Mouse (Mus musculus) stomach, postnatal 0 days (tissue): Measurements from ENCODE around the gene March2. TPM values are rescaled to one million over a fixed set of nuclear protein-coding genes. Genes with fewer than 3 reads are reported as not detected.

ENCODE experiments used
- ATAC-seq: fragments of 200-750 bp; cut with Nextera tagmentation; 2 replicates; pipeline ENCODE4 v1.8.0; 2017; ENCODE audit not compliant: low FRiP score, low TSS enrichment
- DNase-seq: peaks from one replicate; pipeline ENCODE4 v3.0.0-alpha.2; 2016; ENCODE audit warnings: low spot score
- H3K27ac ChIP-seq: fragments of 300-500 bp; sonication (generic); replicated peaks from 2 replicates; pipeline ENCODE4 v1.5.1; 2014; ENCODE audit warnings: mild to moderate bottlenecking, control low read depth
- H3K27me3 ChIP-seq: fragments of 300-500 bp; sonication (generic); 2 replicates; pipeline ENCODE4 v1.6.1; 2014; ENCODE audit warnings: low read length; ENCODE audit not compliant: control insufficient read depth, insufficient read depth
- H3K36me3 ChIP-seq: fragments of 300-500 bp; sonication (generic); 2 replicates; pipeline ENCODE4 v1.6.1; 2014; ENCODE audit warnings: low read length, mixed read lengths; ENCODE audit not compliant: control insufficient read depth, insufficient read depth
- H3K4me1 ChIP-seq: fragments of 300-500 bp; sonication (generic); replicated peaks from 2 replicates; pipeline ENCODE4 v1.6.1; 2014; ENCODE audit warnings: antibody characterized with exemption; ENCODE audit not compliant: control insufficient read depth, insufficient read depth
- H3K4me2 ChIP-seq: fragments of 300-500 bp; sonication (generic); replicated peaks from 2 replicates; pipeline ENCODE4 v1.6.1; 2014; ENCODE audit warnings: low read depth, mild to moderate bottlenecking, control low read depth, moderate library complexity
- H3K4me3 ChIP-seq: fragments of 300-500 bp; sonication (generic); 2 replicates; pipeline ENCODE4 v1.5.1; 2014; ENCODE audit warnings: low read depth, low read length, control low read depth
- H3K9ac ChIP-seq: fragments of 300-500 bp; sonication (generic); 2 replicates; pipeline ENCODE4 v1.6.1; 2014; ENCODE audit warnings: mild to moderate bottlenecking, low read length, control low read depth, mixed read lengths
- H3K9me3 ChIP-seq: fragments of 300-500 bp; sonication (generic); 2 replicates; pipeline ENCODE4 v1.6.1; 2016; ENCODE audit warnings: low read length; ENCODE audit not compliant: control insufficient read depth
- CTCF ChIP-seq: IDR thresholded peaks from 2 replicates; pipeline ENCODE4 v1.5.1; 2016; ENCODE audit warnings: antibody characterized with exemption, low read depth, mild to moderate bottlenecking, moderate library complexity
- EP300 ChIP-seq: optimal IDR thresholded peaks from 2 replicates; pipeline ENCODE3; 2016; ENCODE audit warnings: antibody characterized with exemption
- WGBS: fragments of 180-500 bp; shearing (Covaris S2); extraction: QIAGEN DNeasy Blood & Tissue Kit; methylation state at CpG from one replicate; pipeline ENCODE4 v1.1.7; 2014; 5-methylcytosine and 5-hydroxymethylcytosine counted together
- polyA plus RNA-seq: library from polyadenylated mRNA; unstranded; fragments of >200 nt; fragmentation: Nextera tagmentation; extraction: Ambion mirVana; gene quantifications from 2 replicates; pipeline ENCODE4 v1.2.1, GENCODE M21; 2015

The March2 gene
- polyA plus RNA-seq, result 51.1 and 54.6 TPM in 2 replicates

DNA sequence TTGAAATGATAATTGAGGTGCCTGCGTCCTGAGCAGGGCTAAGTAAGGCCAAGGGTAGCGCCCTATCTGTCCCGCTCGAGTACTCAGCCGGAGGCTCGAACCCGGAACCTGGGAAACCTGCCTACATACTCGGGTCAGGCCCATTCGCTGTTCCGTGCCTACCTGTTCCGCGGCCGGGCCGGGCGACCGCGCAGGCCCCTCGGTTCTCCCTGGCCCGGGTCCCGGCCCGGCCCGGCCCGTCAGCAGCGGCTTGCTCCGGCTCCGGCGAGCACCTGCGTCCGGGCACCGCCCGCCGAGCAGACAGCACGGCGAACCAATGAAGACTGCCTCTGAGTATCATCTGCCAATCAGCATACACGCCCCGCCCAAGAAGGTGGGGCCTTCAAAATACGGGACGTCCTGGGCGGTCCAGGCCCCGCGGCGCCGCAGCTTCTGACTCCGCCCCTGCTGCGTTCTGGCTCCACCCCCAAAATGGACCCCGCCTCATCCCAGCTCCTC is at the start of gene March2:
TSS of gene March2 (minus strand) at position 287 of the 498 bp plus-strand sequence.
- peak; percentile 99 for DNase-seq
- Histone ChIP-seq H3K9ac (peak within 1 kb of the TSS; percentile 68), H3K4me1 (no peaks in the 10 kb centered on the region), H3K27me3 (no peaks in the 10 kb centered on the region), H3K4me2 (peak within 1 kb of the TSS; percentile 79), H3K4me3 (peak within 1 kb of the TSS; percentile 60), H3K9me3 (no peaks in the 10 kb centered on the region), H3K36me3 (no peaks in the 10 kb centered on the region), H3K27ac (peak within 1 kb of the TSS; percentile 19; the same call in 1 of the 2 replicates)
- TF ChIP-seq EP300 (no peak), CTCF (no peak)
- ATAC-seq, result peak; percentile 100
- 0% methylated on average over 46 of the region's 46 CpGs for WGBS

DNA sequence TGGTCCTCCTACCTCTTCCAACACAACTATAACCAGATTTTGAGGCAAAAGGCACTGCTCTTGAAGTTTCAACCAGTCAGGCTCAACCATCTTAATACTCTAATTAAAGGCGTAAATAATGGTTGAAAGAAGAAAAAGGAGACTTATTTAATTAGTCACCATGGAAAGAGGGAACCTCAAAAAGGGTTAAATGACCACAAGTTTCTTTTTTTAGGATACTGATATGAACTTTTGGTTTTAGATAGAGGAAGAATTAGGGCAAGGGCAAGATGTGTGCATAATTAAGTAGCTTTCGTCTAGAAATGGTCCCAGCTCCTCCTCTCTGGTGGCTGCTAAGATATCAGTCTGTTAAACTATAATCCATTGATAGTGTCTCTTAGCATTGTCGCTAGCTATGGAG is 47.9 kb upstream of the March2 start:
- H3K9ac ChIP-seq, result no peak overlapping the region
- TF ChIP-seq EP300 (no peak), CTCF (no peak)
- no peaks in the 10 kb centered on the region for H3K27me3 ChIP-seq
- H3K4me3 ChIP-seq, result no peak overlapping the region
- WGBS, result 64% methylated on average over 3 of the region's 3 CpGs
- DNase-seq (no peak), ATAC-seq (no peak)
- no peaks in the 10 kb centered on the region for H3K9me3 ChIP-seq
- H3K27ac ChIP-seq, result no peak overlapping the region
- H3K4me1 ChIP-seq, result no peaks in the 10 kb centered on the region
- no peaks in the 10 kb centered on the region for H3K36me3 ChIP-seq
- no peak overlapping the region for H3K4me2 ChIP-seq

DNA sequence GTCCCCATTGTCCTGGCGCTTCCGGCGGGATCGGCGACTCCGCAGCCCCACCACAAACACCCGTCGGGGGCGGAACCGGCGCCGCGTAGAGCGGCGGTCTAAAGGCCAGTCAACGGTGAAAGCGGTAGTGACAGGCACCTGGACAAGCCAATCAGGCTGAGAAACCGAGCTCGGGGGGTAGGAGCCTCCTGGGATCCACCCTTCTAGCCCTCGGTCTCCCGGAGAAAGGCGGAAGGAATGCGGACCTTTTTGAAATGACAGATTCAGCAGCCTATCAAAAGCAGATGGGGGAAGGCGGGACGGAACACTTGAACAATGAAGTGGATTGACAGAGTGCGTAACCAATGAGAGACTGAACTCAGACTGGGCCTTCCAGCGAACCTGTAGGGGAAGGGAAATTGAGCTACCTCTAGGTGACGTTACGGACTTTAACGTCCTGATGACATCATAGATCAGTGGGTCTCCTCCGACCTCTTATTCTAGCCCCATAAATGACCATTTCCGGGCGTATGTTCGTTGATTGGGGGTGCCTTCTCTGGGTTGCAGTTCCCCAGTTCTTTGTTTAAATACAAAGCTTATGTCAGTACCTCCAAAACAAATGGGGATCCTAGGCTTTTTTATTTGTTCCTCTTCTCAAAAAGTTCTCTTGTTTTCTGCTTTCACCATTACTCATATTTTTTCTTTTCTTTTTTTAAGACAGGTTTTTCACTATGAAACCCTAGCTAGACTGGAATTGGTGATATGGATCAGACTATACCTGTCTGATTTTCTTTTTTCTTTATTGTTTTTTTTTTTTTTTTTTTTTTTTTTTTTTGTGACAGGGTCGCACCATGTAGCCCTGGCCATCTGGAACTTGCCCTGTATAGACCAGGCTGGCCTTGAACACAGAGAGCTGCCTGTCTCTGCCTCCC is 42.0 kb upstream of the March2 start, which contains the start of gene Rab11b:
TSS of gene Rab11b (minus strand) at position 276 of the 911 bp plus-strand sequence.
- ATAC-seq, result peak; percentile 98
- 3% methylated on average over 34 of the region's 35 CpGs for WGBS

DNA sequence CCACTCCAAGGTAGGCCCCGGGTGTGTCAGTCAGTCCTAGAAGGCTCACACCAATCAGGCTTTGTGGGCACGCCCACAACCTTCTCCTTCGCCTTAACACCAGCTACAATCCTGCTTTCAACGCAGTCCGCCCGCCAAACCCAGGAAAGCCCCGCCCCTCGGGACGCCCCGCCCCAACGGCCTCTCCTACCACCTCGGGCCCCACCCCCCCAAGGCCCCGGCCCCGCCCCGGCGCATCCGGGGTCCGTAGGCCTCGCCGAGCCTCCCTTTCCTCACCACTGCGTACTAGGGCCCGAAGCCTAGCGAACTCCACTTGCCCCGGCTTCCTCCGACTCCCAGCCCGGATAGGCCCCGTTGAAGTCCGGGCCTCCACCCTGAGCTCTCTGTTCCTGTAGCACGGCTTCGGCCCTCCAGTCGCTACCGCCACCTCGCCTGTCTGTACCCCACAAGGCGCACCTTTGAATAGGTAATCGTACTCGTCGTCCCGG is 41.3 kb upstream of the March2 start:
- ATAC-seq (peak; percentile 86), DNase-seq (peak; percentile 99)
- peak overlapping the region; percentile 100 for H3K27ac ChIP-seq
- peak overlapping the region; percentile 98 for H3K9ac ChIP-seq
- no peaks in the 10 kb centered on the region for H3K36me3 ChIP-seq
- H3K4me3 ChIP-seq, result peak overlapping the region; percentile 73
- H3K9me3 ChIP-seq, result no peaks in the 10 kb centered on the region
- no peaks in the 10 kb centered on the region for H3K27me3 ChIP-seq
- WGBS, result under 1% methylated on average over 35 of the region's 38 CpGs
- H3K4me2 ChIP-seq, result peak overlapping the region; percentile 48
- peak; percentile 65 for TF ChIP-seq EP300
- TF ChIP-seq CTCF, result no peak
- H3K4me1 ChIP-seq, result peaks cover 10% of the 10 kb centered on the region

More for the DNA sequence above, 42.0 kb upstream of the March2 start, which contains the start of gene Rab11b:
- H3K4me2 ChIP-seq, result peak within 1 kb of the TSS; percentile 48
- peaks cover 10% of the 10 kb centered on the region for H3K4me1 ChIP-seq
- no peaks in the 10 kb centered on the region for H3K9me3 ChIP-seq
- H3K36me3 ChIP-seq, result no peaks in the 10 kb centered on the region
- H3K9ac ChIP-seq, result peak within 1 kb of the TSS; percentile 98
- no peak for TF ChIP-seq EP300
- peak; percentile 53 for TF ChIP-seq CTCF
- peak within 1 kb of the TSS; percentile 73 for H3K4me3 ChIP-seq
- peak; percentile 99 for DNase-seq
- H3K27me3 ChIP-seq, result no peaks in the 10 kb centered on the region
- H3K27ac ChIP-seq, result peak within 1 kb of the TSS; percentile 100

DNA sequence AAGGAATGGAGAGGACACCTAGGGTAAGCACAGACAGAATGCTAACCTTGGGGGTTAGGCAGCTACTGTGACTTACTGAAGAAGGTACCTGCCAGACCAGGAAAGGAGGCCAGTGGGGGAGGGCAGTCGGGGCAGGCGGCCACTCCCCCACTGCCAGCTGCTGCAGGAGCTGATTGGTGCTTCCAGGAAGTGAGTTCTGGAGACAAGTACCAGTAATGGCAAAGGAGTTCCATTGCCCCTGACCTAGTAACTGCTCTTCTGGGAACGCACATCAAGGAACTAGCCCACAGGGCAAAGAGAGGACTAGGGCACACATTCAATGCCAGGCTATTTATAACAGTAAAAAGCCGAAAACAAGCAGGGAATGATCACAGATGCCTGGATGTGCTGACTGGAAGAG is 38.8 kb upstream of the March2 start:
- H3K4me3 ChIP-seq, result no peak overlapping the region

More for the DNA sequence above, 38.8 kb upstream of the March2 start:
- Histone ChIP-seq H3K36me3 (no peaks in the 10 kb centered on the region), H3K27me3 (no peaks in the 10 kb centered on the region), H3K4me1 (peaks cover 10% of the 10 kb centered on the region), H3K9ac (no peak overlapping the region), H3K27ac (peak overlapping the region; percentile 70), H3K9me3 (no peaks in the 10 kb centered on the region), H3K4me2 (no peak overlapping the region; the same call in 1 of the 2 replicates)
- ATAC-seq (no peak), DNase-seq (peak; percentile 80)
- 46% methylated on average over 4 of the region's 4 CpGs for WGBS
- no peak for TF ChIP-seq CTCF
- no peak for TF ChIP-seq EP300
